Mouse (Mus musculus) bone marrow macrophage, adult 2 months (primary cell): ENCODE results near the gene Dnajc11.

Experiments
- CTCF ChIP-seq: IDR thresholded peaks from 2 replicates; pipeline ENCODE4 v1.5.1; 2012; ENCODE audit warnings: low read depth, mild to moderate bottlenecking, low read length, moderate library complexity
- POLR2A ChIP-seq: IDR thresholded peaks from 2 replicates; pipeline ENCODE4 v1.6.1; 2012; ENCODE audit warnings: mild to moderate bottlenecking, low read depth, low read length, borderline replicate concordance

- TF ChIP-seq CTCF (no peak), POLR2A (no peak)
These were observed 94.0 kb downstream of the Dnajc11 start, which contains the start of gene Zbtb48 for GRCm38 (mm10) chr4:152027524-152027923.
